Mouse (Mus musculus) spleen, postnatal 10 days (tissue): Measurements from ENCODE around the gene Wwp2.

ENCODE experiments used
- DNase-seq, 2 experiments: peaks; one replicate each; pipeline ENCODE4 v3.0.0; 2021 to 2022; ENCODE audit warnings: low spot score in 2 of 2

The Wwp2 gene

GRCm38 (mm10) chr8:107435421-107435961 lies 674 bp upstream of the Wwp2 start:
- DNase-seq = no peak

DNA sequence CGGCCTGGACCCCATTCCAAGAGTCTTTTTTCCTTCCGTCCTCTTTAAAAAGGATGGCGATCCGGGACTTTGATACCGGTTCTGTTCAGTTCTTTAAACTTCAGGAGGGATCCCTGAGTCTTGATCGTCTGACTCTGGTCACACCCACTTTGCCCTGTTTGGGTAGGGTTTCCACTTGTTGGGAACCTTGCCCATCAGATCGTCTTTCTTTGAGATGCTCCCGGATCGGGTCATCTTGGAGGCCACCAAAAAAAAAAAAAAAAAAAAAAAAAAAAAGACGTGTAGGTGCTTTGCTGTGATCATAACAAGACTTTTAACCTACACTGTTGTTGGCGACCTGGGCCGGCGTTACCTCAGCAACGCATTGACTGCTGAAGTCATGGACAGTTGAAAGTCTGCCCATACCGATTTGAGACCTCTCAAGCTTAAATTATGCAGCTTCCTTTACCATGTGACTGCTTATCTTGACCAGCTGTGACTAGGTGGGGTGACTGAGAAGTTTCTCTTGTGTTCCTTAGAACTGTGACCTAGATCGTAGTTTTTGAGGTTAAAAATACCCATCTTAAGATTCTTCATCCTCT lies 766 bp downstream of the Wwp2 start:
- DNase-seq = peak; percentile 59 to 78

- DNase-seq = no peak
Measured at GRCm38 (mm10) chr8:107437711-107438110, 1.5 kb downstream of the Wwp2 start.

DNA sequence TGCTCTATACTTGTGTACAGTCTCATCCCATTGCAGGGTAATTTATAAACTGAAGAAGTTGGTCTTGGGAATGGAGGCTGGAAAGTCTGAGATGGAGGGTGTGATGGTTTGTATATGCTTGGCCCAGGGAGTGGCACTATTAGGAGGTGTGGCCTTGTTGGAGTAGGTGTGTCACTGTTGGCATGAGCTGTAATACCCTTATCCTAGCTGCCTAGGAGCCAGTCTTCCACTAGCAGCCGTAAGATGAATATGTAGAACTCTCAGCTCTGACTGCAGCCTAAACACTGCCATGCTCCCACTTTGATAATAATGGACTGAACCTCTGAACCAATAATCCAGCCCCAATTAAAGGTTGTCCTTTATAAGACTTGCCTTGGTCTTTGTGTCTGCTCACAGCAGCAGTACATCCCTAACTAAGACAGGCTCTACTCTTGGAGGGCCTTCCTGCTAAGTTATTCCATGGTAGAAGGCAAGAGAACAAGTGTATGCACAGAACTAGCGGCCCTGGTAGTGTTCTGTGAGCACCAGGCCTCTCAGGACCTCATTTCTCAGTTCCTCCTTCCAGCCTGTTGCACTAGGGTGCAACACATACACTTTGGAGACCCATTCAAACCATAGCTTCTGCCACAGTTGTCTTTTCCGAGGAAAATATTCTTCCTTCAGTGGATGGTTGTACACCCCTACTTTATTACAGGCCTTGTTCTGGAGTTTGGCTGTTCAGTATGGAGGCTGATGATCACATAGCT lies 3.9 kb downstream of the Wwp2 start:
- peak in 1 of 2 experiments; percentile 45 for DNase-seq

DNA sequence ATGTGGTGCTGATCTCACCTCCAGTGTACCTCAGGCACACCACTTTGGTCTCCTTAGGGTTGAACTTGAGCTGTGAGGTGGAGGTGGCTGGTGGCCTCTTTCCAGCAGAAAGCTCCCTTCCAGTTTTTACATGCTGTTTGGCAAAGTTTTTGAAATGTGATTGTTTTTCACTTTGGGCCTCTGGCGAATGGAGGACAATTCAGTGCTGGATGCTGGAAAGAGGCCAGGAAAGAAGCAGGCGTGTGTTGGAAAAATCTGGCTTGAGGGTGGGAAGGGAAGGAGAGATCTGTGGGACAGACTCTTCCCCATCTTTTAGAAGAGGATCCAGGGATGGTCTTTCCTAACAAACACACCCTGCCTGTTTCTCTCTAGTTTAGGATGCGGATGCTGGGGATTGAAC lies 8.5 kb downstream of the Wwp2 start:
- no peak for DNase-seq

GRCm38 (mm10) chr8:107447713-107448112 lies 11.5 kb downstream of the Wwp2 start:
- DNase-seq = no peak

GRCm38 (mm10) chr8:107448382-107448889 lies 12.3 kb downstream of the Wwp2 start:
- DNase-seq = no peak

DNA sequence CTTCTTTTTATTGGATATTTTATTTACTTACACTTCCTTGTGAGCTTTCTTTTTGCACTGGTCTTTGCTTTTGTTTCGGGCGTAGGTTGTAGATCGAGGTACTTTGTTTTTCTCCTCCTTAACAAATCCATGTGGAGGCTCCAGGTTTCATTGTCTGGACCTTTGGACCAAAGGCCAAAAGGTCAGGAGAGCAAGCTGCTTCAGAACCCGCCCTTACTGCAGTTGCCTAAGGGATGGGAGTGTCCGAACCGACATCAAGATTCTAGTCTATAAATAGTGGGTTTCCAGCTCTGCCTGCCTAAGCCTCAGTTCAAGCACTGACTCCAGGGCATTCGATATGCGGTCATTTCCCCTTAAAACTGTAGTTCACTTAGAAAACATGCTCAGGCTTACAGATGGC lies 13.0 kb downstream of the Wwp2 start:
- DNase-seq = no peak

GRCm38 (mm10) chr8:107449655-107450054 lies 13.5 kb downstream of the Wwp2 start:
- DNase-seq = no peak

DNA sequence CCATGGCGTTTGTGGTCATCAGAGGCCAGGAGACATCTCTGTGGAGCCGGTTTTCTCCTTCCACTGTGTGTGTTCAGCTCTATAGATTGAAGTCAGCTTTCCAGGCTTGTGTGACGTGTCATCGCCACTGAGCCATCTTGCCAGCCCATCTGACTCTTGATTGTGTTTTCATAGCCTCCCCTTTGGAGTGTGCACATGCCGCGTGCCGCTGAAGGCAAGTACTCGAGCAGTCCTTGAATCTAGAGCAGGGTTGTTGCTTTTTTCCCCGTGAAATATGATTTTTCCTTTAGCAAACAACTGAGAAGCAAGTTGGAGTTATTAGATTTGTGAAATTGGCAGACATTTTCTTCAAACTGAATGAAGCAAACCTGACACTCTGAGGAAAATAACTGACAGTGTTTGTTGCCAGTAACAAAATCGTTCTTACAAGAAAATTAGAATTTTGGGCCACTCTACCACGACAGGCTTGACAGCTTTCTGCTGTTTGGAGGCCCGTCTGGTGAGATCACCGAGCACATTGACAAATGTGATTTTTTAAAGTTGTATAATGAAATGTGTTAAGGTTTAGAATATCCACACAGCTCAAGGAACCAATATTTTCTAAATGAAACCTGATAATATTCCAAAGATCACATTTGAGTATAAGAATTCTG lies 15.4 kb downstream of the Wwp2 start:
- DNase-seq = no peak

DNA sequence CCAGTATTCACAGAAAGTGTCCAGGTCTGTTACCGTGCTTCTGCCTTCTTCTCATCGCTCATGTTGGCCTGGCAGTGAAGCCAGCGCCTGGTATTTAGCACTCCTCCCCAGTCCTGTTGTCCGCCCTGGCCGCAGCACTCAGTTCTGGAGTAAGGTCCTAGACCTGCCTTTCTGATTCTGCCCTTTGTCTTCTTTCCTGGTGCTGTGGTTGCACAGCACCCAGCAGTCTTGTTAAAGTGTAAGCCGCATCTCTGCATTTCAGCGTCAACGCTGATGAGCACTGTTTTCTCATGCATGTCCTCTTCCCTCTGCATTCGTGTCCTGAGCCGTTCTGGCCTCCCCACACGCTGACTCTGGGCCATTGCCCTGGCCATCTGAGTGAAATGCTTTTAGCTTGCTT lies 17.2 kb downstream of the Wwp2 start:
- no peak for DNase-seq

DNA sequence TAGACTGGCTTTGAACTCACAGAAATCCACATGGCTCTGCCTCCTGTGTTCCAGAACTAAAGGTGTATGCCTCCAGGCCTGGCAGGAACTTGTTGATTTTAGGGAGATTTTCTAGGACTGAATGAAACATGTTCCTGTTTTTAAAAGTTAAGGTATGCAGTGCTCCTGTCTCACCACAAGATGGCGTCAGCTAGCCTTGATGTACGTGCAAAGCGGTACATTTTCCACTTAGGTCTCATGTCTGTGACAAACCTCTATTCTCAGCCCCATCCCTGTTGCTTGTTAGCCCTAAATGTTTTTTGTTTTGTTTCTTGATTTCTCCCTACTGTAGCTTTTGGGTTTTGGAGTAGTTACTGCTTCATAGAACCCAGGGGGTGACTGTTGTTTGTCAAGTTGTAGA lies 19.1 kb downstream of the Wwp2 start:
- DNase-seq = peak in 1 of 2 experiments; percentile 56

GRCm38 (mm10) chr8:107457725-107458124 lies 21.6 kb downstream of the Wwp2 start:
- DNase-seq = no peak

GRCm38 (mm10) chr8:107458281-107458680 lies 22.1 kb downstream of the Wwp2 start:
- DNase-seq = no peak

- DNase-seq = no peak
Measured at GRCm38 (mm10) chr8:107462423-107462822, 26.3 kb downstream of the Wwp2 start.

DNA sequence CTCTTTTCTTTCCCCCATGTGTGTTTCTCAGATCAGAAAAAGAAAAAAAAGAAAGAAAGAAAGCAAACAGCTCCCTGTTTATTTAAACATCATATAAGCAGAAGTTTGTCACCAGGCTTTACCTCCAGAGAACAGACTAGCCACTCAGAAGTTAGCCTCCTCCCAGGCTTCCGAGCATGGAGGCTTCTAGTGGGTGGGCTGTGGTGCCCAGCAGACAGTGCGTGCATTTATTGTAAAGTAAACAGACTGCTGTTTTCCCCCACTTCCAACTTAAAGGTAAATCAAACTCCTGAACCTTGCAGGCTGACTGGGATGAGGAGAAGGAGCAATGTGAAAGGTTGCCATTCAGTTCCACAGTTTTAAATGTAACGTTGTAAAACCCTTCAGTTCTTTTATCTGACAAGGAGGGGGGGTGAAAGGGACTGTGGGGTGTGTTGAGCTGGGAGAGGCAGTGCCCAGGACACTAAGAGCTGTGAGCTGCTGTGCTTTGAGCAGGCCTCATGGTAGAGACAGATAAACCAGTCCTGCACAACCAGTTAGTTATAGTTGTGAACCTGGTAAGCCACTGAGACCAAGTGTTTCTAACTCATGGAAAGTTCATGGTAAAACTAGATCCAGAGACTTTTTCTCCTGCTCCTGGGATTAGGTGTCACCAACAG lies 29.3 kb downstream of the Wwp2 start:
- no peak for DNase-seq

GRCm38 (mm10) chr8:107466642-107467041 lies 30.5 kb downstream of the Wwp2 start:
- no peak for DNase-seq

- no peak for DNase-seq
Measured at GRCm38 (mm10) chr8:107468811-107469302, 32.7 kb downstream of the Wwp2 start.

GRCm38 (mm10) chr8:107470302-107470701 lies 34.1 kb downstream of the Wwp2 start:
- no peak for DNase-seq

DNA sequence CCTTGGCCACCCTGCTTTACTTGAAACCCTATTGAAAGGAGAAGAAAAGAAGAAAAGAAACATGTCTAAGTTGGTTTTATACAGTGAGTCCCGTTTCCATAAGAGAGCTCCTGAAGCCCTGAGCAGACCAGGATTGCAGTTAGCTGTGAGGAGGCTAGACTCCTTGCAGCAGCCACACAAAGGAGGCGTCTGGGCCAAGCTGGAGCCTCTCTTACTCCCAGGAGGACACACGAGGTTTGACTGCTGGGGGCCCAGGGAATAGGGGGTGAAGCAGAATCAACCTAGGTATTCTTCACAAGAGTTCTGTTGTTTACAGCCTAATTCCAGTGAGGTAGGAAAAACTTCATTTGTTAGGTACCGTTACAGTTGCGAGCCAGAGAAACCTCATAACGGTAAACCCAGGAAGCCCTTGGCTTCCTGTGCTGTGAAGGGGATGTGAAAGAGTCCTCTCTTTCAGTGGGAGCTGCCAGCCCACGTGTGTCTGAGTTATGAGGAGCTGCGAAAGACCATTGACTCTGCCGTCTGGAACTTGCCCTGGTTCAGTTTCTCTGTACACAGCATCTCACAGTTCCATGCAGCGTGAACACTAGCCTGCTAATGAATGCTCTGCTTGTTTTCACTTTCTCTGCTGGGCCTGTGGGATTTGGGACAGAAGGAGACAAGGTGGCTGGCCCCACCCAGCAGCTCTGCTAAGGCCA lies 36.4 kb downstream of the Wwp2 start:
- DNase-seq = no peak

- DNase-seq = no peak
Measured at GRCm38 (mm10) chr8:107473369-107473768, 37.2 kb downstream of the Wwp2 start.
